Mouse (Mus musculus): ENCODE results near the gene Creld1.

GRCm38 (mm10) chr6:113480555-113481373 is 2.3 kb upstream of the Creld1 start:
- TF ChIP-seq CTCF (IDR thresholded peaks at IDR 0.05; ENCODE audit: low read depth) (no peak), EP300 (IDR thresholded peaks at IDR 0.05; ENCODE audit: low read depth) (no peak)

Measured in liver, postnatal 0 days (tissue).